Mouse (Mus musculus) kidney, postnatal 0 days (tissue): ENCODE measurements around the gene Ccdc106. TPM values are rescaled to one million over a fixed set of nuclear protein-coding genes. Genes with fewer than 3 reads are reported as not detected.

Experiments used
- ATAC-seq: fragments of 200-750 bp; cut with Nextera tagmentation; replicated peaks from 2 replicates; pipeline ENCODE4 v1.8.0; 2017; ENCODE audit warnings: low read depth, moderate number of reproducible peaks, moderate TSS enrichment, moderate library complexity; ENCODE audit not compliant: low FRiP score
- DNase-seq: peaks from one replicate; pipeline ENCODE4 v3.0.0-alpha.2; 2016; ENCODE audit warnings: low spot score
- H3K27ac ChIP-seq: fragments of 300-500 bp; sonication (generic); 2 replicates; pipeline ENCODE4 v1.5.1; 2014; ENCODE audit warnings: mild to moderate bottlenecking
- H3K27me3 ChIP-seq: fragments of 300-500 bp; sonication (generic); 2 replicates; pipeline ENCODE4 v1.6.1; 2014; ENCODE audit warnings: low read length, mixed read lengths; ENCODE audit not compliant: insufficient read depth
- H3K36me3 ChIP-seq: fragments of 300-500 bp; sonication (generic); 2 replicates; pipeline ENCODE4 v1.6.1; 2014; ENCODE audit warnings: low read length, mixed read lengths; ENCODE audit not compliant: insufficient read depth
- H3K4me1 ChIP-seq: fragments of 300-500 bp; sonication (generic); replicated peaks from 2 replicates; pipeline ENCODE4 v1.6.1; 2014; ENCODE audit warnings: antibody characterized with exemption, low read length, mixed read lengths; ENCODE audit not compliant: insufficient read depth
- H3K4me2 ChIP-seq: fragments of 300-500 bp; sonication (generic); 2 replicates; pipeline ENCODE4 v1.6.1; 2014; ENCODE audit warnings: mild to moderate bottlenecking, low read length, moderate library complexity, mixed read lengths
- H3K4me3 ChIP-seq: fragments of 300-500 bp; sonication (generic); replicated peaks from 2 replicates; pipeline ENCODE4 v1.5.1; 2014; ENCODE audit warnings: low read depth, low read length
- H3K9ac ChIP-seq: fragments of 300-500 bp; sonication (generic); 2 replicates; pipeline ENCODE4 v1.6.1; 2014; ENCODE audit warnings: low read depth, low read length
- H3K9me3 ChIP-seq: fragments of 300-500 bp; sonication (generic); replicated peaks from 2 replicates; pipeline ENCODE4 v1.6.1; 2016; ENCODE audit warnings: low read length, inconsistent platforms, mixed read lengths
- CTCF ChIP-seq: IDR thresholded peaks from 2 replicates; pipeline ENCODE4 v1.5.1; 2016; ENCODE audit warnings: antibody characterized with exemption, low read depth, mild to moderate bottlenecking, moderate library complexity
- WGBS: fragments of 180-500 bp; shearing (Covaris S2); extraction: QIAGEN DNeasy Blood & Tissue Kit; methylation state at CpG from one replicate; pipeline ENCODE4 v1.1.7; 2014; 5-methylcytosine and 5-hydroxymethylcytosine counted together
- polyA plus RNA-seq: library from polyadenylated mRNA; unstranded; fragments of >200 nt; fragmentation: Nextera tagmentation; extraction: Ambion mirVana; gene quantifications from 2 replicates; pipeline ENCODE4 v1.2.1, GENCODE M21; 2015

Gene Ccdc106
- polyA plus RNA-seq, 1 experiment from 2014 or later = 22.7 TPM

GRCm38 (mm10) chr7:5038940-5039339 is 18.6 kb downstream of the Ccdc106 start:
- no peak for TF ChIP-seq CTCF
- Histone ChIP-seq H3K36me3 (peaks cover 16% of the 10 kb centered on the region), H3K4me2 (peak overlapping the region; percentile 60), H3K27ac (no peak overlapping the region; the same call in 1 of the 2 replicates), H3K27me3 (no peaks in the 10 kb centered on the region), H3K9me3 (no peaks in the 10 kb centered on the region), H3K9ac (no peak overlapping the region), H3K4me3 (peak overlapping the region; percentile 69), H3K4me1 (0 out of 2 replicates have a peak, but pooled peaks cover 3% of the 10 kb centered on the region)
- ATAC-seq (no peak), DNase-seq (no peak)
- 26% methylated on average over 5 of the region's 5 CpGs for WGBS

DNA sequence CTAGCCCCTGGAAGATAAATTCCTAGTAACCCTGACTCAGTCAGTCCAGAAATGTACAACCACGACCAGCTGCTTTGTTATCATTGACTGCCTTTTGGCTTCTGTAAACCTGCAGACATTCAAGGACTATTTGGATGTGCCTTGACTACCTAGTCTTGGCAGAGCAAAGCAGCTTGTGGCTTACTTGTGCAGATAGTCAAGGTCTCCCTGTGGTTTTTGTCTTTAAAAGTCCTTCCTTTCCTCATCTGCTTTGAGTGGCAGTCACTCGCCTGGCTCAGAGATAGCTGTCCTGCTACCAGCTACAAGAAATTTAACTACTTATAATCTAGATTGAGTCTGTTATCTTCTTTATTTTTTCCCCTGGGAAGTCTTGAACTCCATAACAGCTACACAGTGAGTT is 24.6 kb downstream of the Ccdc106 start:
- Histone ChIP-seq H3K4me2 (no peak overlapping the region), H3K27me3 (no peaks in the 10 kb centered on the region), H3K4me3 (no peak overlapping the region), H3K4me1 (no peaks in the 10 kb centered on the region), H3K9ac (no peak overlapping the region), H3K27ac (no peak overlapping the region), H3K36me3 (no peaks in the 10 kb centered on the region), H3K9me3 (no peaks in the 10 kb centered on the region)
- no peak for ATAC-seq
- no peak for TF ChIP-seq CTCF
- 80% methylated on average over 2 of the region's 2 CpGs for WGBS
- DNase-seq = no peak

DNA sequence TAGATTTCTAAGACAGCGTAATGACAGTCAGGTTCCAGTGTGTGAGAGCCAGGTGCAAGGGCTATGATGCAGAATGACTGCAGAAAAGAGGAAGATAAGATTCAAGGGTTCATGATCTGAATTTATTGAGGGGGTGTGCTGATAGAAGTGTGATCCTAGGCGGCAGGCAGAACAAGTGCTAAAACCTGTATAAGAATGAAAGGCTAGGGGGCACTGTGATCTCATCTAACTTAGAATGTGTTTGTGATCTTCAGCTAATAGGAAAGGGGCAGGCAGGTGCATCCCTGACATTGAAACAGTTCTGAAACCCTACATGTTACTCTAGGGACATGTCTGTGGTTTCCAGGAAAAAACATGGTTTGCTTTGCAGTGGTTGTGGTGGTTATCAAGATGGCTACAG is 25.8 kb downstream of the Ccdc106 start:
- 0 out of 2 replicates have a peak, but pooled peaks have one; percentile 23 for TF ChIP-seq CTCF
- H3K9ac ChIP-seq = no peak overlapping the region
- no peaks in the 10 kb centered on the region for H3K9me3 ChIP-seq
- WGBS = 74% methylated on average over 2 of the region's 2 CpGs
- H3K27ac ChIP-seq = no peak overlapping the region
- peaks cover 6% of the 10 kb centered on the region; the same call in 1 of the 2 replicates for H3K4me1 ChIP-seq
- H3K36me3 ChIP-seq = no peaks in the 10 kb centered on the region
- ATAC-seq (no peak), DNase-seq (no peak)
- H3K4me3 ChIP-seq = no peak overlapping the region
- no peaks in the 10 kb centered on the region for H3K27me3 ChIP-seq
- no peak overlapping the region for H3K4me2 ChIP-seq

- H3K36me3 ChIP-seq = no peaks in the 10 kb centered on the region
- no peak for ATAC-seq
- H3K9ac ChIP-seq = no peak overlapping the region
- H3K9me3 ChIP-seq = no peaks in the 10 kb centered on the region
- no peak overlapping the region for H3K4me3 ChIP-seq
- H3K27ac ChIP-seq = no peak overlapping the region
- WGBS = 28% methylated on average over 2 of the region's 2 CpGs
- no peak overlapping the region for H3K4me2 ChIP-seq
- peak; percentile 65 for TF ChIP-seq CTCF
- H3K4me1 ChIP-seq = peaks cover 6% of the 10 kb centered on the region; the same call in 1 of the 2 replicates
- no peaks in the 10 kb centered on the region for H3K27me3 ChIP-seq
- peak; percentile 82 for DNase-seq
These were observed 27.0 kb downstream of the Ccdc106 start for GRCm38 (mm10) chr7:5047313-5047712.

DNA sequence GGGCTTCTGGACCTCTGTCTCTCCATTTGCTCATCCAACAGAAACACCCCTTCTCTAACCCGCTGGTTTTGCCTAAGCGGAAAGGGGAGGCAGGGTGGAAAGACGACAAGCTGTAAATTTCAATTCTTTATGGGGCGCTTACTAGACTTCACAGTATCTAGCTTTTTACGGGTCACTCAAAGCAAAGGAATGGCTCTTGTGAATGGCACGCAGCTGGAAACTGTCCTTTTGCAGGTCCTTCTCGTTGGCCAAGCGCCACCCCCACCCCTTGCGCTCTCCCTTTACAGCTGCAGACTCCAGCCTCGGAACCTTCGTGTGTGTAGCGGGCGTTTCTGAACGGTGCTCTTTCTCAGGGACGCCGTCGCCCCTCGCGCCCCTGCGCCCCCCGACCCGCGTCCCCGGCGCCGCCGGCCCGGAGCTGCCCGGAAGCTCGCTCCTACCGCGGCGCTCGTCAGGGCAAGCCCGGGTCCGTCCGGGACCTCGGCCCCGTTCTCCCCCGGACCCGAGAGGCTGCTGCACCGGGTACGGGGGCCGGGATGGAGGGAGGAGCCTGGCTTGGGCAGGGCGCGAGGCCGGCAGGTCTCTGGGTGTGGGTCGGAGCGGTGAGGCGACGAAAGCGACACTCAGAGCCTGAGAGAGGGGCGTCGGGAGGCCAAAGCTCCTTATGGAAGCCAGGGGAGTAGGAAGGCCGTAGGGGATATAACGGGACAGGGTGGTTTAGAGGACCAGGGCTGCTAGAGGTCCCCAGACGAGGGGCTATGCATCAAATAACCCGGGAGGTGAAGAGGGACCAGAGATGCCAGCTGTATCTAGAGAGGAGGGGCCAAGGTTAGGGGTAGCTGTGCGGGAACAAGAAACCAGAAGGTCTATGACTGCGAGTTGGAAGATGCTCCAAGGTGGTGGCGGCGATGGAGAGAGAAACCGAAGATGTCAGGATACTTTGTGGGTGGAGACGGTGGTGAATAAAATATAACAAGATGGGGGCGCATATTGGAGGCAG is 31.1 kb downstream of the Ccdc106 start, which contains the start of gene Zfp580:
Gene Zfp580, plus strand, starts transcription at position 346 of the 1,000 bp plus-strand sequence.
- ATAC-seq (peak; percentile 83), DNase-seq (peak; percentile 81)
- TF ChIP-seq CTCF = no peak
- Histone ChIP-seq H3K4me2 (peak within 1 kb of the TSS; percentile 81), H3K4me3 (peak within 1 kb of the TSS; percentile 60), H3K4me1 (peaks cover 21% of the 10 kb centered on the region), H3K9me3 (no peaks in the 10 kb centered on the region), H3K27me3 (peaks cover 23% of the 10 kb centered on the region), H3K9ac (peak within 1 kb of the TSS; percentile 75), H3K27ac (peak within 1 kb of the TSS; percentile 60), H3K36me3 (no peaks in the 10 kb centered on the region)
- 1% methylated on average over 65 of the region's 65 CpGs for WGBS

GRCm38 (mm10) chr7:5052438-5052837 is 32.1 kb downstream of the Ccdc106 start:
- ATAC-seq = no peak
- WGBS = under 1% methylated on average over 11 of the region's 12 CpGs
- no peak overlapping the region for H3K27ac ChIP-seq
- H3K4me1 ChIP-seq = peaks cover 26% of the 10 kb centered on the region
- peak overlapping the region; percentile 81 for H3K4me2 ChIP-seq
- H3K27me3 ChIP-seq = peaks cover 23% of the 10 kb centered on the region
- DNase-seq = peak; percentile 60
- H3K9ac ChIP-seq = peak overlapping the region; percentile 56
- no peak for TF ChIP-seq CTCF
- no peaks in the 10 kb centered on the region for H3K36me3 ChIP-seq
- peak overlapping the region; percentile 60 for H3K4me3 ChIP-seq
- H3K9me3 ChIP-seq = no peaks in the 10 kb centered on the region
